Mouse (Mus musculus): ENCODE measurements around the gene Nacad.

DNA sequence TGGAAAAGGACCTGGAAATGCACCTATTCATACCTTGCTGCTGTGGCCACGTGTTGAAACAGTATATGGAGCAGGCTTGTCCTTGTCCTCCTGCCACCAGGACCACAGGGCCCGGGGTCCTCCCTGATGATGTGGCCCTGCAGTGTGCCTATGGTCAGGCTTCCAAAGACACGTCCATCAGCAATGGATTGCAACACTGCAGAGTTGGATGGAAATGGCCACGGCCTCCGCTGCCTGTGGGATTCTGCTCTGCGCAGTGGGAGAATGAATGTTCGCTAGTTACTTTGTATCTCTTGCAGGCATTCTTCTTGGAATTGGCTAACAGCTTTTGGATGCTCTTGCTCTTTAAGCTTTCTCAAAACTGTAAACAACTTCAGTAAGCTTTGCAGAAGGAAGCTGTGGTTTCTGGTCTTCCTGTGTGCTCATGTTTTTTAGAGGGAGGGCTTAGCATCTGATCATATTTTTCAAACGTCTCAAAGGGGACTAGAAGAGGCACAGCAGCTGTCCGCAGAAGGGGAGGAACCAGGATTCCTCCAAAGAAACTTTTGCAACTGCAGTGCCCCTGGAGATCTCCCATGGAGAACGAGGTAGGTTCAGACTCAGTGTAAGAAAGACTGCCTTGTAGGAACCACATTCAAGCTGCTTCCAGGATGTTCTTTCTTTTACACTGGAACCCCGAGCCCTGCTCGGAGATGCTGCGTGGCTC, 45.0 kb downstream of the Nacad start:
- TF ChIP-seq POLR2A (IDR thresholded peaks at IDR 0.05; ENCODE audit: borderline replicate concordance, extremely low read depth, insufficient read depth, insufficient read length, poor library complexity, severe bottlenecking), result no peak
- TF ChIP-seq CTCF (IDR thresholded peaks at IDR 0.05; ENCODE audit: borderline replicate concordance, extremely low read depth, insufficient read depth, insufficient read length), result no peak

Measured in brain, embryonic 14.5 days (tissue).